Mouse (Mus musculus) hindbrain, embryonic 12.5 days (tissue): ENCODE data around the gene Cacna1h. TPM values are rescaled to one million over a fixed set of nuclear protein-coding genes. Genes with fewer than 3 reads are reported as not detected.

ENCODE experiments used
- ATAC-seq: fragments of 200-750 bp; cut with Nextera tagmentation; 2 replicates; pipeline ENCODE4 v1.8.0; 2017; ENCODE audit warnings: moderate TSS enrichment; ENCODE audit not compliant: low FRiP score
- H3K27ac ChIP-seq: fragments of 300-500 bp; sonication (generic); 2 replicates; pipeline ENCODE4 v1.5.1; 2016; ENCODE audit warnings: mild to moderate bottlenecking
- H3K27me3 ChIP-seq: fragments of 300-500 bp; sonication (generic); 2 replicates; pipeline ENCODE4 v1.6.1; 2016; ENCODE audit warnings: mild to moderate bottlenecking
- H3K36me3 ChIP-seq: fragments of 300-500 bp; sonication (generic); 2 replicates; pipeline ENCODE4 v1.6.1; 2016; ENCODE audit warnings: mild to moderate bottlenecking
- H3K4me1 ChIP-seq: fragments of 300-500 bp; sonication (generic); 2 replicates; pipeline ENCODE4 v1.6.1; 2016
- H3K4me2 ChIP-seq: fragments of 300-500 bp; sonication (generic); replicated peaks from 2 replicates; pipeline ENCODE4 v1.6.1; 2016; ENCODE audit warnings: mild to moderate bottlenecking
- H3K4me3 ChIP-seq: fragments of 300-500 bp; sonication (generic); 2 replicates; pipeline ENCODE4 v1.5.1; 2016; ENCODE audit warnings: mild to moderate bottlenecking
- H3K9ac ChIP-seq: fragments of 300-500 bp; sonication (generic); 2 replicates; pipeline ENCODE4 v1.6.1; 2016; ENCODE audit warnings: mild to moderate bottlenecking, moderate library complexity
- H3K9me3 ChIP-seq: fragments of 300-500 bp; sonication (generic); replicated peaks from 2 replicates; pipeline ENCODE4 v1.6.1; 2016; ENCODE audit warnings: mild to moderate bottlenecking
- WGBS: fragments of 180-500 bp; shearing (Covaris S2); methylation state at CpG from one replicate; pipeline ENCODE4 v1.1.7; 2016; 5-methylcytosine and 5-hydroxymethylcytosine counted together
- polyA plus RNA-seq: library from polyadenylated mRNA; unstranded; fragments of >200 nt; fragmentation: Nextera tagmentation; extraction: Ambion mirVana; gene quantifications from 2 replicates; pipeline ENCODE4 v1.2.1, GENCODE M21; 2016

Cacna1h gene
- polyA plus RNA-seq, 1 experiment from 2014 or later = 12.7 TPM

- peaks cover 73% of the 10 kb centered on the region for H3K4me1 ChIP-seq
- H3K27me3 ChIP-seq = peaks cover 20% of the 10 kb centered on the region
These were observed 31.4 kb downstream of the Cacna1h start for GRCm38 (mm10) chr17:25402224-25402623.

DNA sequence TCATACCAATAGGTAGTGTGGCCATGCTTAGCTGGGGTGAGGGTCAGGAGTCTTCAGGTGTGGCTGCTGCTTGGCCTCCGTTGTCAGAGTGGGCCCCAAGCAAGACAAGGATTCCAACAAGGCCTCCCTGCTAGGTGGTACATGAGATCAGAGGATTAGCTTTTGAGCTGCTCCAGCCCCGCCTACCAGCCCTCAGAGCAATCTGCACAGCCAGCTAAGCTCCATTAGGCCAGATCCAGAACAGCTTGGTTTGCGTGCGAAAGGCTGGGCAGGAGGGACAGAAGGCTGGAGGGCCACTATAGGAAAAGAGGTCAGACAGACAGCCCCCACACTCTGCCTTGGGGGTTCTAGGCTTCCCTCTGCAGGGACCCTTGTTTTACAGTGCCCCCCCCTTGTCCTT, 32.1 kb downstream of the Cacna1h start:
- ATAC-seq = no peak
- no peak overlapping the region for H3K27ac ChIP-seq
- H3K36me3 ChIP-seq = 0 out of 2 replicates have a peak, but pooled peaks cover 4% of the 10 kb centered on the region
- H3K4me2 ChIP-seq = no peak overlapping the region
- H3K9me3 ChIP-seq = no peaks in the 10 kb centered on the region
- H3K27me3 ChIP-seq = peaks cover 23% of the 10 kb centered on the region
- H3K4me3 ChIP-seq = no peak overlapping the region
- no peak overlapping the region for H3K9ac ChIP-seq
- H3K4me1 ChIP-seq = peaks cover 65% of the 10 kb centered on the region
- WGBS = 36% methylated on average over 4 of the region's 4 CpGs

More at GRCm38 (mm10) chr17:25402224-25402623, 31.4 kb downstream of the Cacna1h start:
- Histone ChIP-seq H3K4me3 (no peak overlapping the region), H3K27ac (no peak overlapping the region), H3K9me3 (no peaks in the 10 kb centered on the region), H3K9ac (no peak overlapping the region), H3K36me3 (no peaks in the 10 kb centered on the region), H3K4me2 (no peak overlapping the region)
- no peak for ATAC-seq
- 82% methylated on average over 13 of the region's 13 CpGs for WGBS

DNA sequence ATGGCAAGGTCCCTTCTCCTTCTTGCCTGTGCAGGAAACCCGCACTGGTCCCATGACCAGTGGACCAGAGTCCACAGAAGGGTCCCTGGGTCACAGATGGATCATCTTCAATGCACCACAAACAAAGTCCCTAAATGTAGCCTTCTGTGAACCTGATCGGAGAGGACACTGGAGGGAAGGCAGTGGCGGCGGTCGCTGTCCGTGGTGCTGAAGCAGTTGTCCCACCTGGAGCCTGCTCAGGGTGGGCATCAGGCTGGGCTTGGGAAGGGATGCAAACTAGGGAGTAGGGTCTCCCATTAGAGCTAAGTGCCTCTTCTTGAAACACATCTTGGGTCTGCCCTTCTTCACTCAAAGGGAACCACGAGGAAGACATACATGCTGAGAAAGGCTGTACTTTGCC, 33.1 kb downstream of the Cacna1h start:
- WGBS = 7% methylated on average over 7 of the region's 7 CpGs
- no peaks in the 10 kb centered on the region for H3K9me3 ChIP-seq
- H3K27me3 ChIP-seq = peaks cover 23% of the 10 kb centered on the region
- H3K4me2 ChIP-seq = no peak overlapping the region
- H3K36me3 ChIP-seq = 0 out of 2 replicates have a peak, but pooled peaks cover 6% of the 10 kb centered on the region
- H3K27ac ChIP-seq = no peak overlapping the region
- H3K4me3 ChIP-seq = no peak overlapping the region
- H3K4me1 ChIP-seq = peaks cover 55% of the 10 kb centered on the region
- H3K9ac ChIP-seq = no peak overlapping the region
- no peak for ATAC-seq

DNA sequence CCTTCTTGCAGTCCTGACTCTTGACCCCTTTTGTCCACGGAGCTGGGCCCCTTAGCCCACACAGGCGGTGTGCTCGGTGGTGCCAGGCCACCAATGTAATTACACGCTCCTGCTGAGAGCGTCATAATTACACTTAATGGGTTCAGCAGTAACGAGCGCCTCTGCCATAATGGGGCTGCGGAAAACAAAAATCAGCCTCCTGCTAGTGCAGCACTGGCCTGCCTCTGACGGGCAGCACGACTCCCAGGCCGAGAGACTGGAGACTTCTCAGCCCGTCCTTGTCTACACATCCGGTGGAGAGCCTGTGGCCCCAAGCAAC, 35.1 kb downstream of the Cacna1h start:
- Histone ChIP-seq H3K36me3 (peaks cover 12% of the 10 kb centered on the region; the same call in 1 of the 2 replicates), H3K27ac (0 out of 2 replicates have a peak overlapping the region, but pooled peaks have one; percentile 30), H3K27me3 (peaks cover 17% of the 10 kb centered on the region), H3K9ac (no peak overlapping the region), H3K4me3 (no peak overlapping the region), H3K4me2 (no peak overlapping the region), H3K4me1 (peaks cover 35% of the 10 kb centered on the region), H3K9me3 (no peaks in the 10 kb centered on the region)
- WGBS = 45% methylated on average over 13 of the region's 13 CpGs
- ATAC-seq = peak; percentile 29

- no peaks in the 10 kb centered on the region for H3K9me3 ChIP-seq
- ATAC-seq = peak; percentile 50
- WGBS = 40% methylated on average over 14 of the region's 14 CpGs
- no peak overlapping the region for H3K9ac ChIP-seq
- H3K36me3 ChIP-seq = peaks cover 16% of the 10 kb centered on the region; the same call in 1 of the 2 replicates
- H3K4me2 ChIP-seq = no peak overlapping the region
- H3K4me1 ChIP-seq = peaks cover 32% of the 10 kb centered on the region
- H3K27me3 ChIP-seq = peaks cover 17% of the 10 kb centered on the region
- no peak overlapping the region for H3K4me3 ChIP-seq
- H3K27ac ChIP-seq = 0 out of 2 replicates have a peak overlapping the region, but pooled peaks have one; percentile 30
These were observed 35.6 kb downstream of the Cacna1h start for GRCm38 (mm10) chr17:25397804-25398519.

GRCm38 (mm10) chr17:25394526-25394925, 39.1 kb downstream of the Cacna1h start:
- Histone ChIP-seq H3K9ac (no peak overlapping the region), H3K36me3 (peaks cover 35% of the 10 kb centered on the region), H3K9me3 (no peaks in the 10 kb centered on the region), H3K27me3 (0 out of 2 replicates have a peak, but pooled peaks cover 3% of the 10 kb centered on the region), H3K27ac (no peak overlapping the region), H3K4me3 (no peak overlapping the region), H3K4me2 (no peak overlapping the region), H3K4me1 (peaks cover 14% of the 10 kb centered on the region)
- 87% methylated on average over 4 of the region's 4 CpGs for WGBS
- ATAC-seq = no peak

DNA sequence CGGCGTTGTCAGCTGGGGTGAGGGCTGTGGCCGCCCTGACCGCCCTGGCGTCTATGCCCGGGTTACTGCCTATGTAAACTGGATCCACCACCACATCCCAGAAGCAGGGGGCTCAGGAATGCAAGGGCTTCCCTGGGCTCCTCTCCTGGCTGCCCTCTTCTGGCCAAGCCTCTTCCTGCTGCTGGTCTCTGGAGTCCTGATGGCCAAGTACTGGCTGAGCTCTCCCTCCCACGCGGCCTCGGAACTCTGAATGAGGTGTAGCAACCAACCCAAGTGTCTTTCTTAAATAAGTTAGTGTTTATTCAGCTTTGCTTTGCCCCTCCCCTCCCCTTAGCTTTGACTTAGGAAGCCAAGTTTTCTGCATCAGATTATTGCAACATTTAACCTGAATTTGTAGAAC, 59.6 kb downstream of the Cacna1h start:
- H3K4me1 ChIP-seq = no peaks in the 10 kb centered on the region
- WGBS = 50% methylated on average over 9 of the region's 9 CpGs
- 0 out of 2 replicates have a peak, but pooled peaks cover 16% of the 10 kb centered on the region for H3K36me3 ChIP-seq
- peak overlapping the region; percentile 2; the same call in 1 of the 2 replicates for H3K9ac ChIP-seq
- no peak for ATAC-seq
- H3K9me3 ChIP-seq = no peaks in the 10 kb centered on the region
- H3K4me2 ChIP-seq = no peak overlapping the region
- no peak overlapping the region for H3K27ac ChIP-seq
- H3K27me3 ChIP-seq = 0 out of 2 replicates have a peak, but pooled peaks cover 9% of the 10 kb centered on the region
- no peak overlapping the region for H3K4me3 ChIP-seq

DNA sequence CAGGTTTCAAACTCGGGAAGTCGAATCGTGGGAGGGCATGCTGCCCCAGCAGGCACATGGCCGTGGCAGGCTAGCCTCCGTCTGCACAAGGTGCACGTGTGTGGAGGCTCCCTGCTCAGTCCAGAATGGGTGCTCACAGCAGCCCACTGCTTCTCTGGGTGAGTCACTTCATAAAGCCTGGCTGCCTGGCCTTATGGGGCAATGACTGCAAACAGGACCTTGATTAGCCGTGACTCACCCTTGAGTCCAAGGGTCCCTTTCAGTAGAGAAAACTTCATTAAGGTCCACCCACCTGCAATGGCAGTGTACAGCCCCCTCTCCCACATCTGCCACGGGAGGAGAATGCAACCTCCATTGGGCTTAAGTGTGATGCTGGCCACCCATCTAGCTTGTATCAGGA, 61.1 kb downstream of the Cacna1h start:
- 0 out of 2 replicates have a peak, but pooled peaks cover 13% of the 10 kb centered on the region for H3K36me3 ChIP-seq
- no peak for ATAC-seq
- WGBS = 84% methylated on average over 8 of the region's 8 CpGs
- H3K4me1 ChIP-seq = no peaks in the 10 kb centered on the region
- H3K9ac ChIP-seq = no peak overlapping the region
- H3K27me3 ChIP-seq = 0 out of 2 replicates have a peak, but pooled peaks cover 9% of the 10 kb centered on the region
- H3K27ac ChIP-seq = no peak overlapping the region
- H3K4me3 ChIP-seq = no peak overlapping the region
- H3K4me2 ChIP-seq = no peak overlapping the region
- no peaks in the 10 kb centered on the region for H3K9me3 ChIP-seq

DNA sequence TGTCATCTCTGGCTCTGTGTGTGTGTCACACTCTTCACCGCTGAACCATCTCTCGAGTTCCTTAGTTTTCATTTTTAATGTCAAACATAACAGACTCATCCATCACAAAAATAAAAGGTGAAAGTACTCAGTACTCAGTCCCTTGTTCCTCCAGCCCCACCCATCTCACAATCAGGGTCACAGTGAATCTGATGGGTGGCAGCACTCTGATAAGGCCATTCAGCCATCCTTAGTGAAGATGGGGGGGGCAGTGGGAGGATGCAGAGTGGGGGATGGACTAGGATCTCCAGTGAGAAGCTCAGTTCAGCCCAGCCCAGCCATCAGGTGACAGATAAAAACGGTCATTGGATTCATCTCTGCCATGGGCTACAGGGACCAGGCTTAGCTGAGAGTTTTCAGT, 64.6 kb downstream of the Cacna1h start, which contains the start of gene Tpsg1:
Tpsg1 (plus strand) TSS at position 301 of the 400 bp plus-strand sequence.
- no peak within 1 kb of the TSS for H3K9ac ChIP-seq
- H3K4me3 ChIP-seq = no peak within 1 kb of the TSS
- no peaks in the 10 kb centered on the region for H3K9me3 ChIP-seq
- H3K4me1 ChIP-seq = no peaks in the 10 kb centered on the region
- H3K27me3 ChIP-seq = 0 out of 2 replicates have a peak, but pooled peaks cover 3% of the 10 kb centered on the region
- H3K4me2 ChIP-seq = no peak within 1 kb of the TSS
- no peak within 1 kb of the TSS for H3K27ac ChIP-seq
- no peak for ATAC-seq
- H3K36me3 ChIP-seq = no peaks in the 10 kb centered on the region
- 86% methylated on average over 3 of the region's 3 CpGs for WGBS

DNA sequence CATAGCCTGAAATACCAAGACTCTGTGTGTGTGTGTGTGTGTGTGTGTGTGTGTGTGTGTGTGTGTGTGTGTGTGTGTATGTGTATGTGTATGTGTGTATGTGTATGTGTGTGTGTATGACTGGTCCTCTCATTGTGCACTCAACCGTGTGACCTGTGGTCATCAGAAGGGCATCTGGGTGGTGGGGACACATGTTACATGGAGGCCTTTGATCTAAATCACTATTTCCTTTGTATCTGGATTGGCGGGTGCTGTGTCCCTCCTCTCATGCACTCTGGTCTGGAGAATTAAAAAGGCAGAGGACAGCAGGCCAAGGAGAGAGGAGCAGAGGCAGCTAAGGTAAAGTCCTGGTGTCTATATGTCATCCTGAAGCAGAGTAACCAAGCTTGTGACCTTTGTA, 67.6 kb downstream of the Cacna1h start, which contains the start of gene Tpsb2:
Tpsb2 (plus strand) TSS at position 301 of the 400 bp plus-strand sequence.
- no peak within 1 kb of the TSS for H3K4me3 ChIP-seq
- no peak for ATAC-seq
- 82% methylated on average over 2 of the region's 2 CpGs for WGBS

DNA sequence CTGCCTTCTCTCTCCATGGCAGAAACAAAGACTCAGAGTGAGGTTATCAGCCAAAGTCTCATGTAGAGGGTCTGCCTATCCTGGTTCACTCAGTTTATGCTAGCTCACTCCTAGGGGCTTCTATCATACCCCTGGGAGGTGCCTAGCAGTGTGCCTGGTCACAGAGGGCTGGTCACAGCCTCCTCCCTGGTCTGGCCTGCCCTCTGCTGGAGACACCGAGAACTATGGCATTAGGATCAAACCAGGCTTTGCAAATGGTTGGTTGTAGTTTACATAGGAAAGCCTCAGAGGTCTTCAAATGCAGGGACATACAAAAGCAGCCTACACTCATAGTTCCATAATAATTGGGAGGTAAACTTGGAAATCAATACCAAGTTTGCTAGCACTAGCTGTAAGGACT, 69.9 kb downstream of the Cacna1h start:
- H3K4me2 ChIP-seq = no peak overlapping the region
- no peak overlapping the region for H3K9ac ChIP-seq
- ATAC-seq = no peak
- WGBS = 11% methylated on average over 1 of the region's 1 CpGs
- no peaks in the 10 kb centered on the region for H3K27me3 ChIP-seq
- H3K36me3 ChIP-seq = no peaks in the 10 kb centered on the region
- no peaks in the 10 kb centered on the region for H3K9me3 ChIP-seq
- no peaks in the 10 kb centered on the region for H3K4me1 ChIP-seq
- H3K4me3 ChIP-seq = no peak overlapping the region
- no peak overlapping the region for H3K27ac ChIP-seq

More for the DNA sequence above, 67.6 kb downstream of the Cacna1h start, which contains the start of gene Tpsb2:
- Histone ChIP-seq H3K9me3 (no peaks in the 10 kb centered on the region), H3K4me1 (no peaks in the 10 kb centered on the region), H3K4me2 (no peak within 1 kb of the TSS), H3K9ac (no peak within 1 kb of the TSS), H3K36me3 (no peaks in the 10 kb centered on the region), H3K27ac (no peak within 1 kb of the TSS), H3K27me3 (no peaks in the 10 kb centered on the region)

GRCm38 (mm10) chr17:25361291-25361690, 72.3 kb downstream of the Cacna1h start:
- H3K9ac ChIP-seq = no peak overlapping the region
- WGBS = 73% methylated on average over 2 of the region's 2 CpGs
- no peaks in the 10 kb centered on the region for H3K4me1 ChIP-seq
- H3K27me3 ChIP-seq = no peaks in the 10 kb centered on the region
- no peaks in the 10 kb centered on the region for H3K36me3 ChIP-seq
- ATAC-seq = no peak
- H3K4me3 ChIP-seq = no peak overlapping the region
- no peaks in the 10 kb centered on the region for H3K9me3 ChIP-seq
- no peak overlapping the region for H3K27ac ChIP-seq
- no peak overlapping the region for H3K4me2 ChIP-seq

DNA sequence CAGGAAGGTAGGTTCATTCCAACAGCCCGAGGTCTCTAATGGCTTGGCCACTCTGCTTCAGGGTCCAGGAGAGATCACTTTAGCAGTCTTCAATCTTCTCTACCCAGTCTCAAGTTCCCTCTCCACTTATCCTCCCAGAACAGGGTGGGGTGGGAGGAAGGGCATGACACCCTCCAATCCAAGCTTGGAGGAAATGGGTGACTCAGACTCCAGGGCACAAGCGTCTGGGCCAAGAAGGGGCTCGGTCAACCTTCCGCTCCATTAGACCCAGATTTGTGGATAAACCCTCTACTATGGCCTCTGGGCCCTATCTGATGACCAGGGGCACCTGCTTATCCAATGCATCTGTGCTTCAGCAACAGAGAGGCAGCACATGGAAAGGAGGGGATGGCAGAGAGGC, 88.1 kb downstream of the Cacna1h start, which contains the start of gene Tpsab1:
Tpsab1 (minus strand) TSS at position 101 of the 400 bp plus-strand sequence.
- no peak for ATAC-seq
- H3K27me3 ChIP-seq = no peaks in the 10 kb centered on the region
- H3K4me3 ChIP-seq = no peak within 1 kb of the TSS
- H3K4me1 ChIP-seq = no peaks in the 10 kb centered on the region
- H3K9ac ChIP-seq = no peak within 1 kb of the TSS
- H3K27ac ChIP-seq = no peak within 1 kb of the TSS
- H3K36me3 ChIP-seq = no peaks in the 10 kb centered on the region
- WGBS = 94% methylated on average over 4 of the region's 4 CpGs
- no peaks in the 10 kb centered on the region for H3K9me3 ChIP-seq
- H3K4me2 ChIP-seq = no peak within 1 kb of the TSS
